Mouse (Mus musculus) lung, embryonic 16.5 days (tissue): ENCODE data around the gene Pqlc3. TPM values are rescaled to one million over a fixed set of nuclear protein-coding genes. Genes with fewer than 3 reads are reported as not detected.
A peak's percentile ranks its signal among the peaks of the same experiment; 100 is the strongest.

Experiments
- ATAC-seq: fragments of 200-750 bp; cut with Nextera tagmentation; 2 replicates; pipeline ENCODE4 v1.8.0; 2017; ENCODE audit warnings: low read depth, mild to moderate bottlenecking, moderate library complexity
- H3K27ac ChIP-seq: fragments of 300-500 bp; sonication (generic); 2 replicates; pipeline ENCODE4 v1.5.1; 2014; ENCODE audit warnings: mild to moderate bottlenecking, control low read depth, low read length
- H3K27me3 ChIP-seq: fragments of 300-500 bp; sonication (generic); 2 replicates; pipeline ENCODE4 v1.6.1; 2014; ENCODE audit warnings: low read depth, low read length, mixed read lengths; ENCODE audit not compliant: control insufficient read depth, insufficient read depth
- H3K36me3 ChIP-seq: fragments of 300-500 bp; sonication (generic); 2 replicates; pipeline ENCODE4 v1.6.1; 2014; ENCODE audit warnings: low read length; ENCODE audit not compliant: control insufficient read depth, insufficient read depth
- H3K4me1 ChIP-seq: fragments of 300-500 bp; sonication (generic); replicated peaks from 2 replicates; pipeline ENCODE4 v1.6.1; 2014; ENCODE audit warnings: low read length, mixed read lengths; ENCODE audit not compliant: control insufficient read depth, insufficient read depth
- H3K4me2 ChIP-seq: fragments of 300-500 bp; sonication (generic); 2 replicates; pipeline ENCODE4 v1.6.1; 2014; ENCODE audit warnings: low read depth, low read length, control low read depth
- H3K4me3 ChIP-seq: fragments of 300-500 bp; sonication (generic); 2 replicates; pipeline ENCODE4 v1.5.1; 2014; ENCODE audit warnings: mild to moderate bottlenecking, low read length, control low read depth
- H3K9ac ChIP-seq: fragments of 300-500 bp; sonication (generic); 2 replicates; pipeline ENCODE4 v1.6.1; 2014; ENCODE audit warnings: low read length, control low read depth
- H3K9me3 ChIP-seq: fragments of 300-500 bp; sonication (generic); 2 replicates; pipeline ENCODE4 v1.6.1; 2016; ENCODE audit warnings: low read length; ENCODE audit not compliant: control insufficient read depth
- WGBS: fragments of 180-500 bp; shearing (Covaris S2); extraction: QIAGEN DNeasy Blood & Tissue Kit; methylation state at CpG from one replicate; pipeline ENCODE4 v1.1.7; 2014; 5-methylcytosine and 5-hydroxymethylcytosine counted together
- polyA plus RNA-seq: library from polyadenylated mRNA; unstranded; fragments of >200 nt; fragmentation: Nextera tagmentation; extraction: Ambion mirVana; gene quantifications from 2 replicates; pipeline ENCODE4 v1.2.1, GENCODE M21; 2015

The Pqlc3 gene
- polyA plus RNA-seq = 6.2 and 7.6 TPM in 2 replicates

DNA sequence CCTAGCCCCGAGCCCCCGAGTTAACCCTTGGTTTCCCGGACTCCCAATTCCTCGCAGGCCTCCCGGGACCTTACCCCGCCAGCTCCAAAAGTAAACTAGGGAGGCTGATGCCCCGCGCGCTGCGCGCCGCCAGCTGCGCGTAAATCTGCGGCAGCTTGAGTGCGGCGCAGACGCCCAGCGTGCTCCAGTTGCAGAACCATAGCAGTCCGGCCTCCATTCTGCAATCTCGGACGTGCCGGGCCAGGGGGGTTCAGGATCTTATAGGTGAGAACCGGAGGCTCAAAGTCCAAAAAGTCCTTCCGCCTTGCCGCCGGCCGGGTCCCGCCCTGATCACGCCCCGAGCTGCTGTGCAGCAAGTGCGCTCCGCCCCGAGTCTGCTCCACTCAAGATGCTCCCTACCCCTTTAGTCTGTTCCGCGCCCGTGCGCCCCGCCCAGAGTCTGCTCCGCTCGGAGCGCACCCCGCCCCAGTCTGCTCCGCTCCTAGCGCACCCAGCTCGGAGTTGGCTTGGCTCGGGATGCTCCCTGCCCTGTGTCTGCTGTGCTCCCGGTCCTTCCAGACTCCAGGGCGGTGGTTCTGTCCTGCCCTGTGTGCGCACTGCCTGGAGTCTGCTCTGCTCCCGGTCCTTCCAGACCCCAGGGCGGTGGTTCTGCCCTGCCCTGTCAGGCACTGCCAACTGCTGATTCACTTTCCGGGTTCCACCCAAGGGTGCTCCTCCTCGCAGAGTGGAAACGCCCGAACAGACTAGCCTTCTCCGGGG, at the start of gene Pqlc3:
Gene Pqlc3 (minus strand): TSS at position 670 of the 759 bp plus-strand sequence.
- ATAC-seq = peak; percentile 97
- under 1% methylated on average over 57 of the region's 57 CpGs for WGBS
- no peaks in the 10 kb centered on the region for H3K9me3 ChIP-seq
- peak within 1 kb of the TSS; percentile 84 for H3K4me2 ChIP-seq
- H3K27me3 ChIP-seq = peaks cover 2% of the 10 kb centered on the region; the same call in 1 of the 2 replicates
- H3K4me3 ChIP-seq = peak within 1 kb of the TSS; percentile 58
- H3K4me1 ChIP-seq = peaks cover 10% of the 10 kb centered on the region; the same call in 1 of the 2 replicates
- peak within 1 kb of the TSS; percentile 60 for H3K9ac ChIP-seq
- H3K36me3 ChIP-seq = no peaks in the 10 kb centered on the region
- H3K27ac ChIP-seq = no peak within 1 kb of the TSS

DNA sequence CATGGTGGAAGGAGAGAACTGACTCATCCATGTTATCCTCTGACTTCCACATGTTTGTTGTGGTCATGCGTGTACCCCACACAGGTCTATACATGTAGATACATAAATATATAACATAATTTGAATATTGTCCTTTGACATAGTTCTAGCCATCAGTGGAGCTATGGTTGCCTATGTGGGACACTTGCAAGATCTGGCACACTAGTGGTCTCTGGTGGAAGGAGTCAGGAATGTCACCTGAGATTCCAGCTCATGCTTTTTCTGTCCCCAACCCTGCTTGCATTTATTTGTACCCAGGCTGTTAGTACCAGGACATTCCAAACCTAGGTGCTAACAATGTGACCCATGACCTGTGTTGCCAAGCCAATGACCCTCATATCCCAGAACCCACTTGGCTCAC, 49.6 kb upstream of the Pqlc3 start:
- Histone ChIP-seq H3K4me1 (no peaks in the 10 kb centered on the region), H3K9ac (no peak overlapping the region), H3K27me3 (no peaks in the 10 kb centered on the region), H3K4me2 (no peak overlapping the region), H3K27ac (no peak overlapping the region), H3K36me3 (no peaks in the 10 kb centered on the region), H3K4me3 (no peak overlapping the region), H3K9me3 (no peaks in the 10 kb centered on the region)
- 95% methylated on average over 1 of the region's 1 CpGs for WGBS
- ATAC-seq = no peak

DNA sequence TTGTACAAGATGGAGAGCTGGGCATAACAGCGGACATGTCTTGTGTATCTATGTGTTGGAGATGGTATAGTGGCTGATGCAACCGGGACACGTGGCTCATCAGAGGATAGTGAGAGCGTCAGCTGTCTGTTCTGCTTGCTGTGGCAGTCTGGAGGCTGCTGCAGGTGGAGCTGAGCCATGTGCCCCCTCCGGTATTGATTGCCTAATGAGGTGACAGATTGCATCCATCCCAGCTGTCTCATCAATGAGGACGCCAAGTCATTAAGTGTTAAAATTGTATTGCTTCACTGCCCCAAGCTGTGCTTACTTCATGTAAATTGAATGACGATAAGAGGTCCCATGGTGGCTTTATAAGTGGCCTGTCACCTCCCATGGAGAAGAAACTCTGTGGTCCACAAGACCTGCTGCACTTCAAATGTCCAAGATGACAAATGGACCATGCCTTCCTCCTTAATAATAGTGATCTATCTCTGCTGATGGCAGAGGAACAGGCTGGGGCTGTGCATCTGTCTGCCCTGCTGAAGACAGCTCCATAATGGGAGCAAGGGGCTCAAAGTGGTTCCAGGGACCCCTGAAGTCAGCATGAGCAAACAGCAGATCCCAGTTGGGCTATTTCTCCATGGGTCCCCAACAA, 48.9 kb upstream of the Pqlc3 start:
- peak; percentile 41; the same call in 1 of the 2 replicates for ATAC-seq
- Histone ChIP-seq H3K4me2 (no peak overlapping the region), H3K36me3 (no peaks in the 10 kb centered on the region), H3K4me1 (no peaks in the 10 kb centered on the region), H3K4me3 (no peak overlapping the region), H3K9ac (no peak overlapping the region), H3K9me3 (no peaks in the 10 kb centered on the region), H3K27me3 (no peaks in the 10 kb centered on the region), H3K27ac (no peak overlapping the region)
- WGBS = 56% methylated on average over 7 of the region's 7 CpGs

DNA sequence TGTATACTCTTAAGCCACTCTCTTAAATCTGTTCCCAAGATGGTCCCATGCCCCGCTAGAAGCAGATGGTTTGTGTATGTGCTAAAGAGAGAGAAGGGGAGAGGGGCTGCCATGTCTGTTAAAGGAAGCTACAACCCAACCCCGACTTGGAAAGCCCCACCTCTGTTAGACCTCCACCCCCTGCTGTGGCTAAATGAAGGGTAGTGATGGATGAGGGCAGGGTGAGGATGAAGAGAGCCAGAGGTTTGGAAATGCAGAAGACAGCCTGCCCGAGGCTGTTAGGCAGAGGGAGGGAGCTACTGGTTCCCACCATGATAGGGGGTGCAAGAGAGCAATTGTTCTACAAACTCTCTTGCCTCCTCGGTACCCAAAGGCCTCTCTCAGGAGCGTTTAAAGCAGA, 43.1 kb upstream of the Pqlc3 start:
- no peaks in the 10 kb centered on the region for H3K4me1 ChIP-seq

DNA sequence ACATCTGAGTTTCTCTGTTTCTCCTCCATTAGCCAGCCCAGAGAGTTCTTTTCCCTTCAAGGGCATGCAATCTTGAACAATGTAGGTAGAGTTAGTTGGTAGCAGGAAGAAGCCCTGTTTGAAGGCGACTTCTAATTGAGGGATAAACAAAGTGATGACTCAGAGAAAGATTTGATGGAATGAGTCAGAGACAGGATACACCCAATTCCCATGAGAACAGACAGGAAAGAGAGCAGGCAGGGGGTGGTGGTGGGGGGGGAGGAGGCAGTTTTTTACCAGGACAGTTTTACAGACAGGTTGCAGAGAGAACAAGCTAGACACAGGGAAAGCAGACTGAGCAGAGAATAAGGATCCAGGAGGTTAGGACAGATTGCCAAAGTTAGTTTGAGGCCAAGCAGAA, 40.4 kb upstream of the Pqlc3 start:
- Histone ChIP-seq H3K4me3 (no peak overlapping the region), H3K9me3 (no peaks in the 10 kb centered on the region), H3K9ac (no peak overlapping the region), H3K4me2 (no peak overlapping the region), H3K4me1 (no peaks in the 10 kb centered on the region), H3K27me3 (no peaks in the 10 kb centered on the region), H3K27ac (no peak overlapping the region), H3K36me3 (no peaks in the 10 kb centered on the region)
- no peak for ATAC-seq
- 35% methylated on average over 1 of the region's 1 CpGs for WGBS

More for the DNA sequence above, 43.1 kb upstream of the Pqlc3 start:
- 37% methylated on average over 5 of the region's 5 CpGs for WGBS
- H3K4me3 ChIP-seq = no peak overlapping the region
- H3K4me2 ChIP-seq = no peak overlapping the region
- no peak overlapping the region for H3K9ac ChIP-seq
- ATAC-seq = no peak
- no peaks in the 10 kb centered on the region for H3K27me3 ChIP-seq
- no peak overlapping the region for H3K27ac ChIP-seq
- H3K9me3 ChIP-seq = no peaks in the 10 kb centered on the region
- no peaks in the 10 kb centered on the region for H3K36me3 ChIP-seq

DNA sequence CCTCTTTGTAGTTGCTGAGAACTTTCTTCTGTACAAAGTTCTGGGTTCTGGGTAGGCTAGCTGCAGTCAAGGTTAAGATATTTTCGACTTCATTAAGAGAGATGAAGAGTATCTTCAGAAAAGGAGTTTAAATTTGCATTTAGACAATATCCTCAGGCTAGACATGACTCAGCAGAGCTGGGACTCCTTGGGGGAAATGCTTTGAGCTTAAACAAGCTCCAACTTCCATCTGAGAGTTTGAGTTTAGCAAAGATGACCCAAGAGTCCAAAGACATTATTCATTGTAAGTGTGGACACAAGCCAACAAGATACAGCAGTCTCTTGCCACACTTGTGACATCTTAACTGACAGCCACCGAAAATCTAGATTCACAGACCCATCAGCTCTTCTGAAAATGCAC, 39.2 kb upstream of the Pqlc3 start:
- no peak overlapping the region for H3K9ac ChIP-seq
- H3K27ac ChIP-seq = no peak overlapping the region
- H3K4me3 ChIP-seq = no peak overlapping the region
- no peaks in the 10 kb centered on the region for H3K9me3 ChIP-seq
- H3K27me3 ChIP-seq = no peaks in the 10 kb centered on the region
- no peak overlapping the region for H3K4me2 ChIP-seq
- H3K36me3 ChIP-seq = no peaks in the 10 kb centered on the region
- H3K4me1 ChIP-seq = no peaks in the 10 kb centered on the region
- no peak for ATAC-seq
- 58% methylated on average over 2 of the region's 2 CpGs for WGBS

DNA sequence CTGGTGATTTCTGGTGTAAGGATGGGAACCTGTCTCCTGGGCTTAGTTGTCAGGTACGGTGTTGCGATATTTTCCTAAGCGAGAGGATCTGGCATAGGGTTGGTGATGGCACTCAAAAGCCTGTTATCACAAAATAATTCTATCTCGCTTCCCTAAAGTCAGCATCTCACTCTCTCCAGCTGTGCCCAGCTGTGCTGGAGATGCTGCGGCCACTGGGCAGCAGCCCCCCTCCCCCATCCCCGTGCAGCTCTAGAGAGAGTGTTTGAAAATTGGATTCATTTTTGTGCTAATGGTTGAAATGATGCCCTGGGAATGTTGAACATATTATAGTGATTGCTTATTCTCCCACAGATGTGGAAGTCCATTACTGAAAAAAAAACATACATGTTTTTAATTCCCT, 38.0 kb upstream of the Pqlc3 start:
- no peak overlapping the region for H3K4me3 ChIP-seq
- no peak overlapping the region for H3K9ac ChIP-seq
- H3K4me1 ChIP-seq = no peaks in the 10 kb centered on the region
- no peaks in the 10 kb centered on the region for H3K27me3 ChIP-seq
- no peak overlapping the region for H3K4me2 ChIP-seq
- H3K36me3 ChIP-seq = no peaks in the 10 kb centered on the region
- no peak overlapping the region for H3K27ac ChIP-seq
- WGBS = 66% methylated on average over 6 of the region's 6 CpGs
- H3K9me3 ChIP-seq = no peaks in the 10 kb centered on the region
- peak; percentile 45 for ATAC-seq

DNA sequence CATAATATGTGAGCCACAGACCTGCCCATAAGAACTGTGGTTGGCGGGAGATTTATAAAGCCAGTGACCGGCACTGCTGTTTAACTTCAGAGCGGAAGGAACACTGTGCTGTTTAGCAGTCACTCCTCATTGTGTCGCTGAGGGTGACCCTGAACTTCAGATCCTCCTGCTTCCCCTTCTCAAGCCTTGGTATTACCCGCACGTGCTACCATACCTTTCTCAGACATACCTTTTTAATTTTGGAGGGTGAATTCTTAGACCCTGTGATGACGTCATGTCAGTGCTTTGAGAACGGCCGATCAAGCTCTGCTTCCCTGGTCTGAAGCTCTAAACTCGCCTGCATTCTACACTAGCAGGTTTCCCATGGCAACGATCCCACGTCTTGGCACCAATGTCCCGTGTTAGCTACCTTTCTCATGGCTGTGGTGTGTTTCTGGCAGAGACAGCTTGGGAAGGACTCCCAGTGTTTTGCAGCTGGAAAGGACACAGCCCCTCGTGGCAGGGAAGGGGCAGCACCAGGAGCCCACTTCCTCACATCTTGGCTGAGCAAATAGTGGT, 36.9 kb upstream of the Pqlc3 start:
- WGBS = 42% methylated on average over 14 of the region's 14 CpGs
- H3K4me2 ChIP-seq = peak overlapping the region; percentile 25; the same call in 1 of the 2 replicates
- no peaks in the 10 kb centered on the region for H3K4me1 ChIP-seq
- no peaks in the 10 kb centered on the region for H3K27me3 ChIP-seq
- no peak overlapping the region for H3K27ac ChIP-seq
- no peaks in the 10 kb centered on the region for H3K9me3 ChIP-seq
- no peak for ATAC-seq
- H3K4me3 ChIP-seq = 0 out of 2 replicates have a peak overlapping the region, but pooled peaks have one; percentile 4
- H3K9ac ChIP-seq = no peak overlapping the region
- H3K36me3 ChIP-seq = no peaks in the 10 kb centered on the region

DNA sequence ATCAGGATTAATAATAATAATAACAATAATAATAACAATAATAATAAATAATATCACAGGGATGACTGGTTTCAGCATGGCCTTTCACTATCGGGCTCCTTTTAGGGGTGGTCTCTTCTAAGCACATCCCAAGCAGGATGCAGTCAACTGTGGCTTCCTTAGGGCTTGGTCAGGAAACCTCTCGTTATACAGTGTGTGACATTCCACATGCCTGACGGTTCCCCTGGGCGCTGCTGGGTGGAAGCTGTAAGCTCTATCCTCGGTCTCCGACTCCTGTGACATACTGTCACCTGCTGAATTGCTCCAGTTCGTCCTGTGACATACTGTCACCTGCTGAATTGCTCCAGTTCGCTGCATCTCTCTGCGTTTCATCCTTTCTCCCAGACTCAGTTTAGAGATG, 36.3 kb upstream of the Pqlc3 start:
- Histone ChIP-seq H3K4me3 (0 out of 2 replicates have a peak overlapping the region, but pooled peaks have one; percentile 4), H3K36me3 (no peaks in the 10 kb centered on the region), H3K27me3 (no peaks in the 10 kb centered on the region), H3K9me3 (no peaks in the 10 kb centered on the region), H3K4me2 (0 out of 2 replicates have a peak overlapping the region, but pooled peaks have one; percentile 11), H3K9ac (no peak overlapping the region), H3K4me1 (no peaks in the 10 kb centered on the region), H3K27ac (no peak overlapping the region)
- 51% methylated on average over 9 of the region's 9 CpGs for WGBS
- ATAC-seq = no peak
